Mouse (Mus musculus): ENCODE data around the gene Aldh5a1.

DNA sequence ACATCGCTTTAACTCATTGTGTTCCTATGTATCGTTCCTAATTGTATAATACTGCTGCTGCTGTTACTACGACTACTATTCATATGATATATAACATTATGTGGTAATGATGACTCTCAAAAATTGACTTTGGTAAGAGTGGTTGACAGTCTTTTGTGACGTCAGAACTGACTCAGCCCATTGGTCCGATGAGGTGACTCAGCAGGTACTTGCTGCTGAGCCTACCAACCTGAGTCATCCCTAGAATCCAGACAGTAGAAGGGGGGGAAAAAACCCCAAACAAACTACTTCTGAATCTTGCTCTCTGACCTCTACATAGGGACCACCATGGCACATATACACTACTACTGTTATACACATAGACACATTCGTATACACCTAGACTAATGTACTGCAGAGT lies 11.4 kb upstream of the Aldh5a1 start:
- TF ChIP-seq POLR2A (IDR thresholded peaks at IDR 0.05; ENCODE audit: low read depth, low read length) (no peak), CTCF (IDR thresholded peaks at IDR 0.05; ENCODE audit: extremely low read depth, insufficient read depth, insufficient read length, insufficient replicate concordance) (no peak)

All from spleen, adult 2 months (tissue).